Mouse (Mus musculus) stomach, embryonic 15.5 days (tissue): ENCODE data around the gene Akap13. TPM values are rescaled to one million over a fixed set of nuclear protein-coding genes. Genes with fewer than 3 reads are reported as not detected.
"Not testable (repeated sequence)": the region's sequence is repeated elsewhere in the genome, so short reads cannot be mapped to it uniquely, and the experiment has no call there.

Source experiments
- ATAC-seq: fragments of 200-750 bp; cut with Nextera tagmentation; 2 replicates; pipeline ENCODE4 v1.8.0; 2017; ENCODE audit warnings: low read depth, moderate number of reproducible peaks, moderate TSS enrichment; ENCODE audit not compliant: insufficient read depth, low FRiP score
- H3K27ac ChIP-seq: fragments of 300-500 bp; sonication (generic); 2 replicates; pipeline ENCODE4 v1.5.1; 2015; ENCODE audit warnings: mild to moderate bottlenecking, inconsistent platforms
- H3K27me3 ChIP-seq: fragments of 300-500 bp; sonication (generic); replicated peaks from 2 replicates; pipeline ENCODE4 v1.6.1; 2015; ENCODE audit warnings: inconsistent platforms
- H3K36me3 ChIP-seq: fragments of 300-500 bp; sonication (generic); 2 replicates; pipeline ENCODE4 v1.6.1; 2015; ENCODE audit warnings: inconsistent platforms
- H3K4me1 ChIP-seq: fragments of 300-500 bp; sonication (generic); 2 replicates; pipeline ENCODE4 v1.6.1; 2015; ENCODE audit warnings: inconsistent platforms
- H3K4me2 ChIP-seq: fragments of 300-500 bp; sonication (generic); 2 replicates; pipeline ENCODE4 v1.6.1; 2015; ENCODE audit warnings: mild to moderate bottlenecking, inconsistent platforms
- H3K4me3 ChIP-seq: fragments of 300-500 bp; sonication (generic); replicated peaks from 2 replicates; pipeline ENCODE4 v1.5.1; 2015; ENCODE audit warnings: inconsistent platforms
- H3K9ac ChIP-seq: fragments of 300-500 bp; sonication (generic); 2 replicates; pipeline ENCODE4 v1.6.1; 2015; ENCODE audit warnings: inconsistent platforms
- H3K9me3 ChIP-seq: fragments of 300-500 bp; sonication (generic); 2 replicates; pipeline ENCODE4 v1.6.1; 2016; ENCODE audit warnings: inconsistent platforms
- WGBS: fragments of 180-500 bp; shearing (Covaris S2); methylation state at CpG from one replicate; pipeline ENCODE4 v1.1.7; 2015; 5-methylcytosine and 5-hydroxymethylcytosine counted together
- polyA plus RNA-seq: library from polyadenylated mRNA; unstranded; fragments of >200 nt; fragmentation: Nextera tagmentation; extraction: Ambion mirVana; gene quantifications from 2 replicates; pipeline ENCODE4 v1.2.1, GENCODE M21; 2015

Gene Akap13
- polyA plus RNA-seq, 1 experiment from 2014 or later: 38.6 TPM

DNA sequence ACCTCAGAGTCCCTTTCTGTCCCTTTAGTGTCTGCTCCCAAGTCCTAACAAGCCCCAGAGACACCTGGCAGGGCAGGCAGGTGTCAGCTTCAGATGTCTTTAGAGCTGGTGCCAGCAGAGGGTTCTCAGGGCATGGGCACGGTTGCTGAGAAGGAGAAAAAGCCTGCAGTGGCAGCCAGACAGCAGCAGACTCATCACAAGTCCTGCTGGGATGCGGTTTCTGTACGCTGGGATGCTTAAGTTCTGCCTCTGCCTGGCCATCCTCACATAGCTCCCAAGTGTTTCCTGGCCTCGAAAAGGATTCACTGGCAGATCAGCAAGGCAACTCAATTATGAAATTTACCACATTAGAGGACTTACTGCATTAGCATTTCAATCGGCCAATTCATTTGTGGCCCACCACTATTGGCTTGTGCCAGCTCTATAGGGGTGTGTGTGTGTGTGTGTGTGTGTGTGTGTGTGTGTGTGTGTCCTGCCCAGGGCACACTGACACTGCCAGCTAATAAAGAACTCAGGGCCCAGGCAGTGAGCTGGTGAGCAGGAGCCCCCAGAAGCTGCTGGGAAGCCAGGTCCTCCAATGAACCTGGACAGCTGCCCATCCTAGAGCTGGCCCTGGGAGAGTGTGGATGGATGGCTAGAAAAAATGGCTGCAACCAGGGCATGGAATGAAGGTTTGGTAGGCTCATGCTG lies 311.9 kb downstream of the Akap13 start:
- 81% methylated on average over 1 of the region's 5 CpGs for WGBS
- not testable (repeated sequence) for H3K4me2 ChIP-seq, H3K36me3 ChIP-seq, H3K27ac ChIP-seq, H3K4me3 ChIP-seq, H3K9me3 ChIP-seq, ATAC-seq, H3K9ac ChIP-seq, H3K27me3 ChIP-seq, H3K4me1 ChIP-seq

DNA sequence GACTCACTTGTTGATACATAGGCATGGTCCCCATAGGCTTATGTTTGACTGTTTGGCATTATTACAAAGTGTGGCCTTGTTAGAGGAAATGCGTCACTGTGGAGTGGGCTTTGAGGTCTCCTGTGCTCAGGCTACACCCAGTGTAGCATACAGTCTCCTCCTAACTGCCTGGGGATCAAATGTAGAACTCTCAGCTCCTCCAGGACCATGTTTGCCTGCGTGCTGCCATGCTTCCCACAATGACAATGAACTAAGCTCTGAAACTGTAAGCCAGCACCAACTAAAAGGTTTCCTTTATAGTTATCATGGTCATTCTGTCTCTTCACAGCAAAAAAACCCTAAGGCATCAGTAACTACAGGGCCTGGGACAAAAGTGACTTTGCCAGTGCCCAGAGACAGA lies 312.8 kb downstream of the Akap13 start:
- Histone ChIP-seq H3K4me2 (no peak overlapping the region), H3K4me3 (no peak overlapping the region), H3K9me3 (no peaks in the 10 kb centered on the region), H3K9ac (no peak overlapping the region), H3K27ac (no peak overlapping the region), H3K27me3 (no peaks in the 10 kb centered on the region), H3K4me1 (no peaks in the 10 kb centered on the region), H3K36me3 (0 out of 2 replicates have a peak, but pooled peaks cover 4% of the 10 kb centered on the region)
- 88% methylated on average over 2 of the region's 2 CpGs for WGBS
- no peak for ATAC-seq

GRCm38 (mm10) chr7:75769909-75770308 lies 314.6 kb downstream of the Akap13 start:
- WGBS: 92% methylated on average over 9 of the region's 9 CpGs
- 0 out of 2 replicates have a peak, but pooled peaks cover 4% of the 10 kb centered on the region for H3K36me3 ChIP-seq

DNA sequence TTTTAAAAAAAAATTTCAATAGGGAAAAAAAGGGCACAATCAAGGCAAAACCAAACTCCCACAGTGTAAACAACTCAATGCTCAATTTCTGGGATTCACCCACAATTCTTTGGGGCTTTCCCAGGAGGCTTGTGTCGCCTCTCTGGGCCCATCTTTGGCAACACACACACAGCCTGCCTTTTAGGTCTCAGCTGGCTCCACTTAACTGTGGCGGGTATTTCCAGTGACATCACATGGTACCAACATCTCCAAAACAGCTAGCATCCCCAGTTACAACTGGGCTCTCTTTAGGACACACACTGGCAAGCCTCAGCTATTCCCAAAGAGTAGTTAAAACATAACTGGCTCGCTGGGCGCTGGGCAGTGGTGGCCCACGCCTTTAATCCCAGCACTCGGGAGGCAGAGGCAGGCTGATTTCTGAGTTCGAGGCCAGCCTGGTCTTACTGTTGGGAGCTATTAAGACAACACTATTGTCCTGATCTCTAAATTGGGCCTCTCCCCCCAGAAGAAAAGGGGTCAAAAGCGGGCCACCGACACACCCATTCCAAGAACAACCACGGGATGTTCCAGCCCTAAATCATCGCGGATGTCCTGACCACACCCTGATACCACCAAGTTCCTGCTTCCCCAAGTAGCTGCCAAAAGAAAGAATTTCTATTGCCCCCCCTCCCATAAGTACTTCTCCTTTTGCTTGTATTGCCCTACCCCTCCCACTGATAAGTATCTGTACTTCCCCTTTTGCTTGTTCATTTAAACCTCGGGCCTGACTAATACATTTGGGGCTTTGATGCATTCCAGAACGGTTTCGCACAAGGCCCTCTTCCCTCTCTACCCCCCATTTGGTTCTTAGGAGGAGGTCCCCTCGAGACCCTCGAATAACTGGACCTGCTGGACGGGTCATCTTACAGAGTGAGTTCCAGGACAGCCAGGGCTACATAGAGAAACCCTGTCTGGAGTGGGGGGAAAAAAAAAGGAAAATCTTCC lies 319.1 kb downstream of the Akap13 start:
- peaks cover 12% of the 10 kb centered on the region; the same call in 1 of the 2 replicates for H3K36me3 ChIP-seq
- H3K27me3 ChIP-seq, ATAC-seq, H3K9me3 ChIP-seq, H3K9ac ChIP-seq, H3K4me2 ChIP-seq, H3K4me3 ChIP-seq, H3K4me1 ChIP-seq, H3K27ac ChIP-seq: not testable (repeated sequence)
- WGBS: 89% methylated on average over 18 of the region's 18 CpGs

More at GRCm38 (mm10) chr7:75769909-75770308, 314.6 kb downstream of the Akap13 start:
- H3K27me3 ChIP-seq: no peaks in the 10 kb centered on the region
- no peak overlapping the region for H3K27ac ChIP-seq
- H3K9ac ChIP-seq: no peak overlapping the region
- no peaks in the 10 kb centered on the region for H3K9me3 ChIP-seq
- H3K4me1 ChIP-seq: no peaks in the 10 kb centered on the region
- no peak overlapping the region for H3K4me3 ChIP-seq
- ATAC-seq: no peak
- no peak overlapping the region for H3K4me2 ChIP-seq

- Histone ChIP-seq H3K4me3 (no peak overlapping the region), H3K9ac (no peak overlapping the region), H3K9me3 (no peaks in the 10 kb centered on the region), H3K27ac (no peak overlapping the region), H3K36me3 (peaks cover 8% of the 10 kb centered on the region; the same call in 1 of the 2 replicates), H3K4me1 (0 out of 2 replicates have a peak, but pooled peaks cover 2% of the 10 kb centered on the region), H3K4me2 (no peak overlapping the region), H3K27me3 (no peaks in the 10 kb centered on the region)
- WGBS: 85% methylated on average over 2 of the region's 2 CpGs
- ATAC-seq: no peak
Observed at GRCm38 (mm10) chr7:75778053-75778452, 322.7 kb downstream of the Akap13 start.

GRCm38 (mm10) chr7:75780812-75781211 lies 325.5 kb downstream of the Akap13 start:
- peak overlapping the region; percentile 51 for H3K4me2 ChIP-seq
- peaks cover 8% of the 10 kb centered on the region; the same call in 1 of the 2 replicates for H3K36me3 ChIP-seq
- no peak overlapping the region for H3K9ac ChIP-seq

DNA sequence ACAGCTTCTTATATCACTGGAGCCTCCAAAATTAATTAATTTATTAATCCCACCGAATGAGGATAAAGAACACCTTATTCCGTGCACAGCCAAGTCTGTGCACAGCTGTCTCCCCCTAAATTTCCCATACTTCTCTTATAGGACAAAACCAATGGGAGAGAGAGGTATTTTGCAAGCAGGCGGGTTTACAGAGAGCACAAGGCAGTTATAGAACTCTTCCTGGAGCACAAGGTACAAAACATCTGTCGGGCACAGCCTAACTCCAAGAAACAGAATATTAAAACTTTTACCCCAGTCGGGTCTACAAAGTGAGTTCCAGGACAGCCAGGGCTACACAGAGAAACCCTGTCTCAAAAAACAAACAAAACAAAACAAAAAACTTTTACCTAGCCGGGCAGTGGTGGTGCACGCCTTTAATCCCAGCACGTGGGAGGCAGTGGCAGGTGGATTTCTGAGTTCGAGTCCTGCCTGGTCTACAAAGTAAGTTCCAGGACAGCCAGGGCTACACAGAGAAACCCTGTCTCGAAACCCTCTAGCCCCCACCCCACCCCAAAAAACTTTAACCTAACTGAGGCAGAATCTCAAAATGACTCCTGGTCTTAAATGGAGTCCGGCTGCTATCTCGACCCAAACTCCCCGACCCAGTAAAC lies 326.1 kb downstream of the Akap13 start:
- H3K9me3 ChIP-seq: no peaks in the 10 kb centered on the region
- no peak overlapping the region for H3K27ac ChIP-seq
- no peaks in the 10 kb centered on the region for H3K27me3 ChIP-seq
- H3K4me2 ChIP-seq: peak overlapping the region; percentile 51
- H3K4me1 ChIP-seq: 0 out of 2 replicates have a peak, but pooled peaks cover 2% of the 10 kb centered on the region
- no peak for ATAC-seq
- peak overlapping the region; percentile 56 for H3K4me3 ChIP-seq
- peak overlapping the region; percentile 30 for H3K9ac ChIP-seq
- H3K36me3 ChIP-seq: peaks cover 8% of the 10 kb centered on the region; the same call in 1 of the 2 replicates
- WGBS: 3% methylated on average over 13 of the region's 13 CpGs

More at GRCm38 (mm10) chr7:75780812-75781211, 325.5 kb downstream of the Akap13 start:
- 33% methylated on average over 1 of the region's 5 CpGs for WGBS
- 0 out of 2 replicates have a peak, but pooled peaks cover 2% of the 10 kb centered on the region for H3K4me1 ChIP-seq
- H3K9me3 ChIP-seq: no peaks in the 10 kb centered on the region
- ATAC-seq: no peak
- H3K27ac ChIP-seq: no peak overlapping the region
- H3K27me3 ChIP-seq: no peaks in the 10 kb centered on the region
- H3K4me3 ChIP-seq: peak overlapping the region; percentile 56

GRCm38 (mm10) chr7:75781948-75782722 lies 326.8 kb downstream of the Akap13 start:
- Histone ChIP-seq H3K27ac (no peak overlapping the region), H3K9ac (peak overlapping the region; percentile 30), H3K27me3 (no peaks in the 10 kb centered on the region), H3K4me2 (peak overlapping the region; percentile 51), H3K4me3 (peak overlapping the region; percentile 56), H3K4me1 (0 out of 2 replicates have a peak, but pooled peaks cover 3% of the 10 kb centered on the region), H3K36me3 (peaks cover 8% of the 10 kb centered on the region; the same call in 1 of the 2 replicates), H3K9me3 (no peaks in the 10 kb centered on the region)
- peak; percentile 95 for ATAC-seq
- 11% methylated on average over 36 of the region's 36 CpGs for WGBS

- peak overlapping the region; percentile 56; the same call in 1 of the 2 replicates for H3K4me3 ChIP-seq
- 70% methylated on average over 3 of the region's 3 CpGs for WGBS
- H3K4me2 ChIP-seq: peak overlapping the region; percentile 51; the same call in 1 of the 2 replicates
- H3K9me3 ChIP-seq: no peaks in the 10 kb centered on the region
- H3K9ac ChIP-seq: no peak overlapping the region
- 0 out of 2 replicates have a peak, but pooled peaks cover 6% of the 10 kb centered on the region for H3K4me1 ChIP-seq
- ATAC-seq: no peak
- H3K27me3 ChIP-seq: no peaks in the 10 kb centered on the region
- no peak overlapping the region for H3K27ac ChIP-seq
- peaks cover 5% of the 10 kb centered on the region; the same call in 1 of the 2 replicates for H3K36me3 ChIP-seq
Observed at GRCm38 (mm10) chr7:75782723-75783011, 327.3 kb downstream of the Akap13 start.

DNA sequence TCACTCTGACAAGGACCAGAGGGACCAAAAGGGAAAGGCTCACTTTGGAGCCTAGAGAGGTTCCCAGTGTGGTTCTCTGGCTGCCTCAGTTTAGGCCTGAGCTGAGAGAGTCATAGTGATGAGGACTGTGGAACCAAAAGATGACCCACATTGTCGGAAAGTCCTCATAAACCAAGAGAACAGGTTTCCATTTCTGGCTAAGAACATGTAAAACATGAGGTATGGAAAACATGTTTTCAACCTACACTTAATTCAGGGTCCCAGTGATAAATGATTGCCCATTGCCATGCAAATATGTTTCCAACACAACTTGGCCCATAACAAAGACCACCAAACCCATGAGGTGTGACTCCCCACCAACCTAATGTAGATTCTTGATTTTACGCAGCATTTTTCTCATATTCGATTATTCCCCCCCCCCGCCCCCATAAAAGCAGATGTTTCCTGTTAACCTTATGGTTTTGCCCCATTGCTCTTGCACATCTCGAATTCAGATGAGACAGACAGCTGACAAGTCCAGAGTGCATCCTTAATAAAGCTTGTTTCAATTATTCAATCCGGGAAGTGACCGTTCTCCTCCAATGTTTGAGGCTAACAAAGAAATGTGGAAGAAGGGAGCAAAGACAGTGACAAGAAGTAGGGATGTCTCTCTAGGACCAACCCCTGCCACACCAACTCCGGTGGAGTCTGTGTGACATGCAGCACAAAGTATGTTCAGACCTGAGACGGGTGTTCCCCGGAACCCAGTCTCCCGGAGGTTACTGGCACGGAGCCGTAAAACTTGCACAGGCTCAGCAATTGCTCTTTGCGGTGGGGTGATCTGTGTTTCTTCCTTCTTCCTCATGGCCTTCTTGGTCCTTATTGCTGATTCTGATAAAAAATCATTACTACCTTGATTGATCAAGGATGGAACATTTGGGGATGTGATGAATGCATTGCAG lies 330.3 kb downstream of the Akap13 start:
- 84% methylated on average over 14 of the region's 14 CpGs for WGBS
- Histone ChIP-seq H3K4me2 (no peak overlapping the region), H3K27ac (no peak overlapping the region), H3K36me3 (no peaks in the 10 kb centered on the region), H3K4me1 (0 out of 2 replicates have a peak, but pooled peaks cover 12% of the 10 kb centered on the region), H3K27me3 (no peaks in the 10 kb centered on the region), H3K9ac (no peak overlapping the region), H3K4me3 (no peak overlapping the region), H3K9me3 (no peaks in the 10 kb centered on the region)
- ATAC-seq: no peak
